In the genomic region with DNA sequence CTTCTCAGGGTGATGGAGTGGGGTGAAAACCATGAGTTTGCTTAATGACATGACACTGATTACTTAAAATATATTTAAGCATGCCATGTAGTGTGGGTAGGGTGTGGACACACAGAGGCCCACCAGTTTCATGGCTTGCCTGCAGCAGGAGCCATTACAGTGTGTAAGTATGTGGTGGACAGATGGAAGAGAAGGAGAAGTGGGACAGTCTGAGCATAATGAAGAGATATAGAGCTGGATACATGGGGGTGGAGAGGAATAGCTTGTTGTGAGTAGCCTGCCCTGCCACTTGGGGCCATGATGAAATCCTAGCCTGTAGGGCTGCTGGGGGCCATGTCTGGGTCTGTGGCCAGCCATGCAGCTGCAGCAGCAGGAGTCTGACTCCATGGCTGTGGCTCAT, we compare ENCODE assay signal across 45 mouse cellular contexts. TPM values are rescaled to one million over a fixed set of nuclear protein-coding genes. Genes with fewer than 3 reads are reported as not detected.
"Had no signal": no experiment of that assay in that cellular context is flagged by ENCODE, and none has a peak within 500 bp of the region (broad histone marks: within the 10 kb centered on the region; RNA-seq: fewer than 3 reads in every experiment).

No protein-coding gene starts in this region.

- ATAC-seq: liver, embryonic 12.5 days; liver, postnatal 0 days; lung, postnatal 0 days; midbrain, embryonic 13.5 days; midbrain, embryonic 15.5 days; midbrain, embryonic 16.5 days had no signal

- DNase-seq: left cerebral cortex, postnatal 4 days; liver, embryonic 13.5 days; liver, postnatal 0 days; lung, adult 18-20 months; lung, adult 2 months; lung, embryonic 14.5 days; lung, postnatal 10 days; lung, postnatal 14 days; lung, postnatal 36 days; lung, postnatal 4 days; midbrain, embryonic 14.5 days had no signal

- H3K4me3 ChIP-seq: left cerebral cortex, adult 2 months; limb, embryonic 12.5 days; limb, embryonic 13.5 days; limb, embryonic 15.5 days; liver, embryonic 12.5 days; liver, embryonic 13.5 days; liver, embryonic 15.5 days; lung, embryonic 15.5 days; megakaryocyte, embryonic 14.5 days; midbrain, embryonic 12.5 days; midbrain, embryonic 13.5 days; midbrain, embryonic 15.5 days; myocyte; neural tube, embryonic 12.5 days had no signal

- H3K27me3 ChIP-seq: limb, embryonic 12.5 days; limb, embryonic 13.5 days; limb, embryonic 15.5 days; liver, embryonic 12.5 days; liver, embryonic 13.5 days; liver, embryonic 15.5 days; lung, embryonic 15.5 days; megakaryocyte, embryonic 14.5 days; midbrain, embryonic 12.5 days; midbrain, embryonic 13.5 days; midbrain, embryonic 15.5 days; neural tube, embryonic 12.5 days had no signal

- H3K9me3 ChIP-seq: limb, embryonic 12.5 days; limb, embryonic 13.5 days; limb, embryonic 15.5 days; liver, embryonic 12.5 days; liver, embryonic 13.5 days; liver, embryonic 15.5 days; lung, embryonic 15.5 days; midbrain, embryonic 12.5 days; midbrain, embryonic 13.5 days; midbrain, embryonic 15.5 days; neural tube, embryonic 12.5 days had no signal

- H3K4me1 ChIP-seq: liver, embryonic 12.5 days; liver, embryonic 13.5 days; liver, embryonic 15.5 days; lung, embryonic 15.5 days; megakaryocyte, embryonic 14.5 days; midbrain, embryonic 12.5 days; midbrain, embryonic 13.5 days; midbrain, embryonic 15.5 days; neural tube, embryonic 12.5 days had no signal

- H3K36me3 ChIP-seq: limb, embryonic 12.5 days; limb, embryonic 13.5 days; limb, embryonic 15.5 days; liver, embryonic 12.5 days; liver, embryonic 13.5 days; liver, embryonic 15.5 days; lung, embryonic 15.5 days; midbrain, embryonic 12.5 days; midbrain, embryonic 13.5 days; midbrain, embryonic 15.5 days; neural tube, embryonic 12.5 days had no signal

- H3K27ac ChIP-seq: left cerebral cortex, adult 2 months; limb, embryonic 12.5 days; limb, embryonic 13.5 days; limb, embryonic 15.5 days; liver, embryonic 12.5 days; liver, embryonic 13.5 days; liver, embryonic 14.5 days; liver, embryonic 15.5 days; lung, embryonic 15.5 days; macrophage; midbrain, embryonic 12.5 days; midbrain, embryonic 13.5 days; midbrain, embryonic 15.5 days; neural tube, embryonic 12.5 days had no signal

RNA-seq across cellular contexts. Expression of gene Tas2r119, which starts 16.8 kb away (rescaled TPM):
- total RNA-seq: left cerebral cortex, adult 2 months; left cerebral cortex, adult 8-10 months; left cerebral cortex, postnatal 10 days; left cerebral cortex, postnatal 14 days; left cerebral cortex, postnatal 25 days; left cerebral cortex, postnatal 36 days; left cerebral cortex, postnatal 4 days; liver, adult 2 months; megakaryocyte progenitor cell, adult 5-6 weeks; megakaryocyte, adult 5-6 weeks; megakaryocyte-erythroid progenitor cell, adult 5-6 weeks; midbrain, postnatal 0 days; monocyte, adult 5-6 weeks had no signal
- polyA plus RNA-seq: limb, embryonic 11.5 days; limb, embryonic 12.5 days; limb, embryonic 13.5 days; liver, adult 2 months; liver, embryonic 11.5 days; liver, embryonic 12.5 days; liver, embryonic 13.5 days; liver, embryonic 14.5 days; liver, embryonic 15.5 days; liver, embryonic 16.5 days; liver, postnatal 0 days; lung, adult 2 months; lung, embryonic 14.5 days; lung, embryonic 15.5 days; lung, embryonic 16.5 days; lung, postnatal 0 days; macrophage; midbrain, embryonic 11.5 days; midbrain, embryonic 12.5 days; midbrain, embryonic 13.5 days; midbrain, embryonic 14.5 days; midbrain, embryonic 15.5 days; midbrain, embryonic 16.5 days; midbrain, postnatal 0 days; myocyte; neural tube, embryonic 11.5 days; neural tube, embryonic 12.5 days had no signal
